Mouse (Mus musculus) kidney, postnatal 14 days (tissue): ENCODE data around the gene Midn.

Source experiments
- DNase-seq: peaks from one replicate; pipeline ENCODE4 v3.0.0; 2022; ENCODE audit warnings: mixed read lengths

Midn gene

DNA sequence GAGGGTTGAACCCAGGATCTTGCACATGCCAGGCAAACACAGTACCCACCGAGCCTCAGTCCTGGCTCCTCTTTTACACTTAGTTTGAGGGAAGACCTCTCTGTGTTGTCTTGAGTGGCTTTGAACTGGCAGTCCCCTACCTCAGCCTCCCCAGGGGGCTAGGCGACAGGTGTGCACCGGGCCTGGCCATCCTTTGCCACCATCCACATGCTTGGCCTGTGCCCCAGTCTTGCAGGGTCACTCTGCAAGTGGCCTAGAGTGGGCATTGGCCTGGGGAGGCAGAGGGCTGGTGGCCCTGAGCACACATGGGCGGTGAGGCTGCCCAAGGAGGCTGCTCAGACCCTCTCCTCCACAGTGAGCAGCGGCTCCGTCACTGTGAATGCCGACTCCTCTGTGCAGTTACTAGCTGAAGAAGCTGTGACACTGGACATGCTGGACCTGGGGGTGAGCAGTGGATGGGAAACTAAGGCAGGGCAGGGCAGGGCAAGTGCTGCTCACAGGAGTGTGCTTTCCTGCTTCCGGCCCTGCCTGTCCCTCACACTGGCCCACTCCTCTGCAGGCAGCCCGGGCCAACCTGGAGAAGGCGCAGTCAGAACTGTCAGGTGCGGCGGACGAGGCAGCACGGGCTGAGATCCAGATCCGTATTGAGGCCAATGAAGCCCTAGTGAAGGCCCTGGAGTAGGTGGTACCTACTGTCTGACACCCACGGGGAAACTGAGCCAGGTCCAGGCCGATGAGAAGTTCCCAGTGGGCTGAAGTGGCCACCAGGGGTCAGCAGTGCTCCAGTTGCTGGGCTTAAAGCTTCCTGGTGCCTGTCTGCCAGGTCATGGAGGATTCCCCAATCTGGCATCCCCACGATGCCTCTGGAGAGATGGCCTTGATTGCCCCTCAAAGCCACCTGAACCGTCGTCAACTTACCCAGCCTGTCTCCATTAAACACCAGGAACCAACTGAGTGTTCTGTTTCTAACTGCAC, 2.9 kb upstream of the Midn start:
- DNase-seq, result peak; percentile 78

- DNase-seq, result peak; percentile 78
Measured at GRCm38 (mm10) chr10:80145896-80146295, 2.2 kb upstream of the Midn start.

- peak; percentile 56 for DNase-seq
Measured at GRCm38 (mm10) chr10:80146568-80147011, 1.5 kb upstream of the Midn start.

- no peak for DNase-seq
Measured at GRCm38 (mm10) chr10:80147146-80147718, 840 bp upstream of the Midn start.

- DNase-seq, result peak; percentile 96
Measured at GRCm38 (mm10) chr10:80148610-80149290, 678 bp downstream of the Midn start.

DNA sequence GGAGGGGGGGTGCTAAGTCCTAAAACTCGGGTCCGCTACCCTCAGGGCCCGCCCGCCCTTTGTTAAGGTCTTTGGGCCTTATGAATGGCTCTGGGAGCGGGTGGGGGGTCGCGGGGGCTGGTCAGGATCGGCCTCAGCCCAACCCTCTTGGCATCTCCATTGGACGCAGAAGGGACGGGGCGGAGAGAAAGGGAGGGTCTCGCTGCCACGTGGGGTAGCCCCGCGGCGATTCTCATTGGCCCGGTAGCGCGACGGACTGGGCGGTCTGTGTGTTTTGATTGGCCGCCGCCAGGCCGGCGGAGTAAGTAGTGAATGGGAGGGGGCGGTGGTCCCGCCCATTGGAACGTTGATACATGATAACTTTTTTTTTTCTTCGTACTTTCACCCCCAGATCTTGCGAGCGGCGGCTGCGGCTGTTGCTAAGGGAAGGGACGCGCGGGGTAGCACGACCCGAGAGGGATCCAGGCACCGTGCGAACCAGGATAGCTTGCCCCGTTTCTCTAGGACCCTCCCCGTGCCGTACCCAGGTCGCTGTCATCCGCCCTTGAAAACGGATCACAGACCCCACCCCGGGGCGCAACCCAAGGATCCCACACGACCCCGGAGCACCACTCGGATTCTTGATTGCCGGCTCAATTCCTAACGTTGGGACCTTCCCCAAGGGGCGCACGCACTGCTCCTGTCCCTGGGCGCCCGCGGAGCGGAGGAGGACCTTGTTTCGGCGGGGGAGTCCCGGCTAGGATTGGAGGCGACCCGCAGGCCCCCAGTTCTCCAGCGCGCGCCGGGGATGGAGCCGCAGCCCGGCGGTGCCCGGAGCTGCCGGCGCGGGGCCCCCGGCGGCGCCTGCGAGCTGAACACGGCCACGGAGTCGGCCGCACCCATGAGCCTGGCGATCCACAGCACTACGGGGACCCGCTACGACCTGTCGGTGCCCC, 1.5 kb downstream of the Midn start:
- peak; percentile 99 for DNase-seq

DNA sequence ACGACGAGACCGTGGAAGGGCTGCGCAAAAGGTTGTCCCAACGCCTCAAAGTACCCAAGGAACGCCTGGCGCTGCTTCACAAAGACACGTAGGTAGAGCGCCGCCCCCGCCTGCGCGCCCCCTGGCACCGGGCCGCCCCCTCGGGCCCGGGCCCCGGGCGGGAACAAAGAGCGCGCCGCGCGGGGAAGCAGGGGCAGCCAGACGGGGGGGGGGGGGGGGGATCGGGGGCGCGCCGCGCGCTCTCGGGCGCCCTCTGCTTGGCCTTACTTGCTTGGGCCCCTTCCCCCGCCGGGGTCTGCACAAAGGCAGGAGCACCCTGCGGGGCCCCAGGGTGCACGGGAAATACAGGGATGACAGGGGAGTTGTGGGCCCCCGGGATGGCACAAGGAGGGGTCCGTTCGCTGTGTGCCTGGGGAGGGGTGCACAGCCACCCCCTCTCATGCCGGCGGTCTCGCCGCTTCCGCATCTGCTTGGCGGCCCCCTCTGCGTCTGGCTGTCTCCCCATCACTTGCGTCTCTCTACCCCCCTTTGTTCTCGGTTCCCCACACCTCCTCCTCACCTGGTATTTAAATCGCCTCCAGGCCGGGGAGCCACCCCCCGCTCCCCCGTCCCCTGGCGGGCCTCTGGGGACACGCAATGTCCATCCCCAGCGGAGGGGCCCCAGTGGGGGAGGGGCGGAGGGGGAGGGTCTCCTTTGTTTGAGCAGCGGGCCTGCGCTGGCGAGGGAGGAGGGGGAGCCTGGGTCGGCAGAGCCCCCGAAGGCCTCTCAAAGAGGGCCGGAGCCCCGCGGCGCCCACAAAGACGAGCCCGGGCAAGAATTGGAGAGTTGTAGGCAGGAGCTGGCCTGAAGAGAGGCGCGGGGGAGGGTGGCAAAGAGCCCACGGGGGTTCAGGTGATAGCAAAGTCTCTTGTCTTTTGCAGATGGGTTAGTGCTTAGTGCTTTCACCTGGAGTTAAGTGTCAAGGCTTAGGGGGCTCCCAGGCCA, 2.4 kb downstream of the Midn start:
- DNase-seq, result peak; percentile 72

GRCm38 (mm10) chr10:80151211-80152034, 3.4 kb downstream of the Midn start:
- DNase-seq, result peak; percentile 88

DNA sequence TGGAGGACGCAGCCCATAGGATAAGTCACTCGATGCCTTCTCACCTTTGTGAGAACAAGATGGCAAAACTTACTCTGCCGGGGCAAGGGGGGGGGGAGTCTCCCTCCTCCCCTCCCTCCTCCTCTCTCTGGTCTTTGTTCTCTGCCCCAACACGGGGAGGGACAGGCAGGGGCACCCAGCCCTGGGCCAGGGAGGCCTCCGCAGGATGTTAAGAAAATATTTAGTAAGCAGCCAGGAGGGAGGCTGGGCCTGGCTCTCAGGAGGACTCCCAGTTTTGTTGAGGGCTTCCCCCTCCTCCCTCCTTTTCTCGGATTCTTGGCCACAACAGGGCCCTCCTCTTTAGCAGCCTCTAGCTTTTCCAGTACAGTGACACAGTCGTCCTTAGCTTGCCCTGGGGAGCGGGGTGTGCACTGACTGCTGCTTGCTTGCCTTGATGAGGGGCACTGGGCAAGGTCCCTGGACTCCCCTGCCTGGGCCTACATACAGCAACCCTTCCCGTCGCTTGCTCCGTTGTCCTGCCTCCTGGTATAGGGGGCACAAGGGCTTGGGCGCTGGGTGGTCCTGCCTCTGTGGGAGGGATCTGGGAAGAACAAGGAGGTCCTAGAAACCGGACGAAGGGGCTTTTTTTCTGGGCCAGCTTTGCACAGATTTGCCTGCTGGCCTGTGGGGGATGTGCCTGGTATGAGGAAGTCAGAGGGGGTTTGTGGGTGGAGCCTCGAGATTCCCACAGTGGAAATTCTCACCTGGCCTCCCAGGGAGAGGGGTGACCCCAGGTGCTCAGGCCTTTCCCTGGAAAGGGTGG, 4.2 kb downstream of the Midn start:
- DNase-seq, result peak; percentile 87

- peak; percentile 89 for DNase-seq
Measured at GRCm38 (mm10) chr10:80152873-80153260, 4.8 kb downstream of the Midn start.

- DNase-seq, result peak; percentile 58
Measured at GRCm38 (mm10) chr10:80153713-80154112, 5.6 kb downstream of the Midn start.

DNA sequence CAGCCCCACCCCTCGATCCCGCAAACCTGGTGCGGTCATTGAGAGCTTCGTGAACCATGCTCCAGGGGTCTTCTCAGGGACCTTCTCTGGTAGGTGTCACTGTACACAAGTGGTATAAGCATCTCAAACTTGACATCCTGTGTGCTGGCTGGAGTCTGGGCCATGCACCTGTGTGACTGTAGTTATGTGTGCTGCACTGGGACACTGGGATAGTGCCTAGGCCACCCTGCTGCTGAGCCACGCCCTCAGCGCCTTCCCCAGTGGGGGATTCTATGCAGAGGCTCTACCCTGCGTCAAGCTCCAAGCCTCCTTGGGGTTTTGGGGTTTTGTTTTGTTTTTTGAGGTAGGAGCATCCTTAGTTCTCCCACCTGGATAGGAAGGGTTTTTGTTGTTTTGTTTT, 6.3 kb downstream of the Midn start:
- DNase-seq, result no peak

DNA sequence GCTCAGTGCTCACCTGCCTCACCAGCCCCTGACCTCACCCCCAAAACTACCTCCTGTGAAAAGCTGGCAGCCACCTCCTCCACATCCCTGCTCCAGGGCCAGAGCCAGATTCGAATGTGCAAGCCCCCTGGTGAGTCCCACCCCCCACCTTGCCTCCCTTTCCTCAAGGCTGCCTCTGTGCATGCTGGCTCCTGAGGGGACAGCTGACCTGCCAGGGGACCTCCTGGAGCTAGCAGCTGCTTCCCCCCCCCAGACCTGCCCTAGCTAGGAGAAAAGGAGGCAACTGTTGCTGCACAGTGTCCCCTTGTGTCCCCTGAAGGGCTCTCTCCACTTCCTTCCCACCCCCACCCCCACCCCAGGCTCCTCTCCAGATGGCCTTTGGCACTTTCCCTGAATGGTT, 7.2 kb downstream of the Midn start:
- DNase-seq, result no peak

DNA sequence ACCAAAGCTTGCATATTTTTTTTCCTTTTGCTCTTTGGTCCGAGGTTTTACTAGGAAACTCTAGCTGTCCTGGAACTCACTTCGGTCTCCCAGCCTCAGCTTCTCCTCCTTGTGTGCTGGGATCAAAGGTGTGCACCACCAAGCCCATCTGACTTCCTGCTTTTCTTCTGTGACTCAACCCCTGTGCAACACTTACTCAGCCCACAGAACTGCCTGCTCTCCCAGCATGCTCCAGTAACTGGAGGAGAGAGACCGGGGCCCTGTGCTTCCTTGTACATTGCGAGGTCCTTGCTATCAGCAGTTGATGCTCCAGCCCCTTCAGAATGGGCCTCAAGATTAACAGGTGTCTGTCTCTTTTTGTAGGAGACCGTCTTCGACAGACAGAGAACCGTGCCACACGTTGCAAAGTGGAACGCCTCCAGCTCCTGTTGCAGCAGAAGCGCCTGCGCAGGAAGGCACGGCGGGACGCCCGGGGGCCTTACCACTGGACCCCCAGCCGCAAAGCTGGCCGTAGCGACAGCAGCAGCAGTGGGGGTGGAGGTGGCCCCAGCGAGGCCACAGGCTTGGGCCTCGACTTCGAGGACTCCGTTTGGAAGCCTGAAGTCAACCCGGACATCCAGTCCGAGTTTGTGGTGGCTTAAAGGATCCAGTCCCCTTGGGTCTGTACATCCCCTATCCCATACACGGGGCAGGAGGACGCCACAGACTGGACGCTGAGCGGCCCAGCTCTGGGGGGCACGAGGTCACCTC, 8.1 kb downstream of the Midn start:
- no peak for DNase-seq

- DNase-seq, result peak; percentile 71
Measured at GRCm38 (mm10) chr10:80156752-80157053, 8.6 kb downstream of the Midn start.

DNA sequence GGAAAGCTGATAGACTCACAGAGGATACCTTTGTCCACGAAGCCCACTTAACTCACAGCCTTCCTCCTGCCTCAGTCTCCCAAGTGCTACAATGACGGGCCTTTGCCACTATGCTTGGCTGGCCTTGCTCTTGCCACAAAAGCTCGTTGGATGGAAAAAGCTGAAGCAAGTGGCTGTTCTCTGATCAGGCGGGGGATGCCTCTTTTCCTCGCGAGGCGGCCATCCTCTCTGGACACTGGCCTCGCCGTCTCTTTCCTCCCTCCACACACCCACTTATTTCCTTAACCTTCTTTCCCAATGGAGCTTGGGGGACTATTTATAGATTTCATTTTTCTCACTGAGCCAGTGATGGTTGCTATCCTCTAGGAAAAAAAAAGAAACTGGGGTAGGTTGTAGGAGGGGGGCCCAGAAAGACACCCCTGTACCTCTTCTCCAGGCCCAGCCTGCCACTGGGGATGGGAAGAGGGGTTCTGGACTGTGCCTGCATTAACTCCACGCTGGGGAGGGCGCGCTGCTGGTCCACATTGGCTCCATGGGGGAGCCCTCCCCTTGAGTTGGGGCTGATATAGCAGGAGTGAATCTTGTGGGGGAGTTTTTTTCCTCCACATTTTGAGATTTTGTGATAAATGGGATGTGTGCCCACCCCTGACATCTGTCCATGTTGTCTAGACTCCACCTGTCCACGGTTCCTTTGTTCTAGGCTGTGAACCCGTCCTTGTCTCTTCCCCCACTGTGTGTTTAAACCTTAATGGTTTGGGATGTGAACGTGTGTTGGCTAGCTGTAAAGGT, 9.3 kb downstream of the Midn start:
- no peak for DNase-seq

DNA sequence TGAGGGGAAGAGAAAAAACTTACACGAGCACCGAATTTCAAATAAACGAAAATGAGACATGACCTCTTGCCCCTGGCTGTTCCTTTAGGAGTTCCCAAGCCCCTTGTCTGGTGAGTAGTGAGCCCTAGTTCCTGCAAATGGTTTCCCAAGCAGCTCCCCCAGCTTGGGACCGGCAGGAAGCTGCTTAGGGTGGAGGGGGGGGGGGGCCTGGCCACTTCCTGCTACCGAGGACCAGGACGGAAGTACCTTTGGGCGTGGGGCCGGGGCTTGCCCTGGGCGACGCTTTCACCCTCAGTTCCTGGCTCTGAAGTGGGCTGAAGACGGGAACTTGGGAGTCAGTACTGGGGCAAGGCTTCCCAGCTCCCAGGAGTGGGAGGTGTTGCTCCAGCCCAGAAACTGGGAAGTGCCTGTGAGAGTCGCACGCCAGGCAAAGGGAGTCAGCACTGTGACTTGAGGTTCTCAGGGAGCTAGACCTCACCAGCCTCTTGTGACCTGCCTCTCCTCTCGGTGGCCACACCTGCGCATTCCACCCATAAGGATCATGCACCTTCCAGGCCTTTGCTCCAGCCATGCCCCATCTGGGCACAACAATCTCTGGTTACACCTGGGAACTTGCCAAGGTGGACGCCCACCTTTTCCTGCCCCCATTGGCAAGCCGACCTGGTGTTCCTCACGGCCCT, 10.4 kb downstream of the Midn start:
- DNase-seq, result peak; percentile 86
